Comparison of ENCODE assay signal across 25 mouse cellular contexts in genomic region chr8:35302856-35303255, GRCm38 (mm10).
DNase-seq lines count a peak whose midpoint lies in the region; ATAC-seq and TF ChIP-seq lines count a peak whose summit lies in the region.
"Had no signal": no experiment of that assay in that cellular context is flagged by ENCODE, and none has a peak within 500 bp of the region (broad histone marks: within the 10 kb centered on the region; RNA-seq: fewer than 3 reads in every experiment).

No protein-coding gene starts in this region.

- TF ChIP-seq CTCF in liver, adult 2 months (IDR thresholded peaks at IDR 0.05; ENCODE audit: low read depth, low read length) = no peak

- H3K9me3 ChIP-seq in liver, embryonic 12.5 days (replicated peaks) = no peaks in the 10 kb centered on the region
- H3K9me3 ChIP-seq: embryonic facial prominence, embryonic 15.5 days; forebrain, embryonic 15.5 days; heart, embryonic 15.5 days; intestine, embryonic 15.5 days had no signal

- no peak for ATAC-seq in liver, embryonic 12.5 days
- ATAC-seq: activated CD4-positive, CD25-positive, alpha-beta regulatory T cell, adult 4 months; forebrain, embryonic 15.5 days; hindbrain, embryonic 16.5 days; intestine, embryonic 15.5 days had no signal

- peak; percentile 4 to 8 for DNase-seq in cerebellum, adult 18-20 months
- DNase-seq in cerebellum, adult 8-10 months = no peak
- peak; percentile 28 to 61 for DNase-seq in cerebellum, postnatal 14 days
- no peak for DNase-seq in cerebellum, postnatal 36 days
- DNase-seq in liver, adult 2 months (ENCODE audit: extremely low read depth, low read depth, low spot score) = peak; percentile 43
- DNase-seq: adrenal gland, adult 8-10 months; adrenal gland, postnatal 25 days; cerebellum, adult 9-10 months; gastrocnemius, postnatal 10 days; gastrocnemius, postnatal 36 days; heart, postnatal 10 days; heart, postnatal 36 days; kidney, adult 11 months had no signal

- WGBS in liver, adult 2 months = 78% methylated on average over 7 of the region's 7 CpGs
- WGBS in liver, embryonic 12.5 days (ENCODE audit: insufficient replicate concordance) = 69% methylated on average over 7 of the region's 7 CpGs

- no peak overlapping the region for H3K27ac ChIP-seq in liver, adult 2 months (replicated peaks; ENCODE audit: insufficient read depth, low read depth, low read length)
- no peak overlapping the region for H3K27ac ChIP-seq in liver, embryonic 12.5 days
- H3K27ac ChIP-seq: embryonic facial prominence, embryonic 12.5 days; embryonic facial prominence, embryonic 15.5 days; forebrain, embryonic 12.5 days; forebrain, embryonic 15.5 days; heart, embryonic 15.5 days; hindbrain, embryonic 10.5 days; hindbrain, embryonic 13.5 days; intestine, embryonic 15.5 days had no signal

- H3K27me3 ChIP-seq in liver, adult 2 months (ENCODE audit: control insufficient read depth, insufficient read depth, low read length) = no peaks in the 10 kb centered on the region
- no peaks in the 10 kb centered on the region for H3K27me3 ChIP-seq in liver, embryonic 12.5 days (replicated peaks)
- H3K27me3 ChIP-seq: embryonic facial prominence, embryonic 12.5 days; embryonic facial prominence, embryonic 15.5 days; forebrain, embryonic 15.5 days; heart, embryonic 15.5 days; hindbrain, embryonic 13.5 days; intestine, embryonic 15.5 days had no signal

- peaks cover 20% of the 10 kb centered on the region for H3K4me1 ChIP-seq in liver, adult 2 months (ENCODE audit: control insufficient read depth, insufficient read depth, low read length)
- no peaks in the 10 kb centered on the region for H3K4me1 ChIP-seq in liver, embryonic 12.5 days
- H3K4me1 ChIP-seq: embryonic facial prominence, embryonic 12.5 days; forebrain, embryonic 12.5 days; hindbrain, embryonic 10.5 days; intestine, embryonic 15.5 days had no signal

- no peak overlapping the region for H3K4me3 ChIP-seq in liver, adult 2 months (ENCODE audit: insufficient read depth, low read depth, low read length)
- H3K4me3 ChIP-seq in liver, embryonic 12.5 days = no peak overlapping the region
- H3K4me3 ChIP-seq: embryonic facial prominence, embryonic 12.5 days; embryonic facial prominence, embryonic 15.5 days; forebrain, embryonic 12.5 days; forebrain, embryonic 15.5 days; heart, embryonic 15.5 days; hindbrain, embryonic 10.5 days; hindbrain, embryonic 13.5 days; intestine, embryonic 15.5 days had no signal

- H3K4me2 ChIP-seq in liver, embryonic 12.5 days = no peak overlapping the region
- H3K4me2 ChIP-seq: embryonic facial prominence, embryonic 12.5 days; embryonic facial prominence, embryonic 15.5 days; forebrain, embryonic 12.5 days; forebrain, embryonic 15.5 days; heart, embryonic 11.5 days; heart, embryonic 15.5 days; hindbrain, embryonic 13.5 days; intestine, embryonic 15.5 days had no signal

- no peak for TF ChIP-seq POLR2A in liver, adult 2 months (IDR thresholded peaks at IDR 0.05; ENCODE audit: extremely low read depth, insufficient read depth, low read length)

- no peaks in the 10 kb centered on the region for H3K36me3 ChIP-seq in liver, adult 2 months (ENCODE audit: control insufficient read depth, insufficient read depth, low read length)
- H3K36me3 ChIP-seq in liver, embryonic 12.5 days = no peaks in the 10 kb centered on the region
- H3K36me3 ChIP-seq: embryonic facial prominence, embryonic 12.5 days; embryonic facial prominence, embryonic 15.5 days; forebrain, embryonic 12.5 days; forebrain, embryonic 15.5 days; heart, embryonic 15.5 days; hindbrain, embryonic 10.5 days; hindbrain, embryonic 13.5 days; intestine, embryonic 15.5 days had no signal

- no peaks in the 10 kb centered on the region for H3K79me2 ChIP-seq in liver, adult 2 months (ENCODE audit: control insufficient read depth, insufficient read depth, low read length)

- H3K9ac ChIP-seq in liver, adult 2 months (ENCODE audit: low read depth, low read length) = no peak overlapping the region
- H3K9ac ChIP-seq in liver, embryonic 12.5 days = no peak overlapping the region
- H3K9ac ChIP-seq: embryonic facial prominence, embryonic 12.5 days; embryonic facial prominence, embryonic 15.5 days; forebrain, embryonic 12.5 days; forebrain, embryonic 15.5 days; heart, embryonic 15.5 days; hindbrain, embryonic 13.5 days; intestine, embryonic 15.5 days had no signal

Comparison
In these comparisons a context has a peak if more than half of its experiments do, and no peak if none do; other contexts are left out.
1. DNase-seq: peak in cerebellum, adult 18-20 months (2 of 2), cerebellum, postnatal 14 days (2 of 2) and liver, adult 2 months (single experiment); none in cerebellum, adult 8-10 months (single experiment) and cerebellum, postnatal 36 days (0 of 2).